Mouse (Mus musculus): ENCODE results near the gene Suclg2. TPM values are rescaled to one million over a fixed set of nuclear protein-coding genes. Genes with fewer than 3 reads are reported as not detected.

The Suclg2 gene
- polyA plus RNA-seq, 1 experiment: 85.3 TPM

GRCm38 (mm10) chr6:95669335-95669729 is 49.3 kb downstream of the Suclg2 start:
- no peak for TF ChIP-seq GATA1 (IDR thresholded peaks at IDR 0.05; ENCODE audit: low read length)

GRCm38 (mm10) chr6:95668629-95669334 is 49.8 kb downstream of the Suclg2 start:
- no peak for TF ChIP-seq GATA1 (IDR thresholded peaks at IDR 0.05; ENCODE audit: low read length)

DNA sequence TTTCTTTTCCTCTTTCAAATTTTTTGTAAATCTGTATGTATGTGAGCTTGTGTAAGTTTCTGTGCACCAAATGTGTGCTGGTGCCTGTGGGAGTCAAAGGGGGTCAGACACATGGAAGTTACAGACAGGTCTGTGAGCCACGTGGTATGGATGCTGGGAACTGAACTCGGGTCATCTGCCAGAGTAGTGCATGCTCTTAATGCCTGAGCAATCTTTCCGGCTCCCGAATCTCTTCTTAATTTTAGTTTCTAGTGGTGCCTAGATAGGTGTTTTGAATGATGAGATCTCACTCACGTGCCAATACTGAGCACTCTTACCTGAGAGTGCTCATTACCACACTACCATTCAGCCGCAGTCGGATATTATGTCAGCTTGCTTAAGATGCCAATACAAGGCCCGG is 60.9 kb downstream of the Suclg2 start:
- no peak for TF ChIP-seq GATA1 (IDR thresholded peaks at IDR 0.05; ENCODE audit: low read length)

- TF ChIP-seq GATA1 (IDR thresholded peaks at IDR 0.05; ENCODE audit: low read length): no peak
Observed at GRCm38 (mm10) chr6:95653662-95654061, 64.9 kb downstream of the Suclg2 start.

GRCm38 (mm10) chr6:95652774-95653173 is 65.8 kb downstream of the Suclg2 start:
- TF ChIP-seq GATA1 (IDR thresholded peaks at IDR 0.05; ENCODE audit: low read length): no peak

GRCm38 (mm10) chr6:95651391-95651876 is 67.2 kb downstream of the Suclg2 start:
- no peak for TF ChIP-seq GATA1 (IDR thresholded peaks at IDR 0.05; ENCODE audit: low read length)

- TF ChIP-seq GATA1 (IDR thresholded peaks at IDR 0.05; ENCODE audit: low read length): no peak
Observed at GRCm38 (mm10) chr6:95650082-95650722, 68.4 kb downstream of the Suclg2 start.

DNA sequence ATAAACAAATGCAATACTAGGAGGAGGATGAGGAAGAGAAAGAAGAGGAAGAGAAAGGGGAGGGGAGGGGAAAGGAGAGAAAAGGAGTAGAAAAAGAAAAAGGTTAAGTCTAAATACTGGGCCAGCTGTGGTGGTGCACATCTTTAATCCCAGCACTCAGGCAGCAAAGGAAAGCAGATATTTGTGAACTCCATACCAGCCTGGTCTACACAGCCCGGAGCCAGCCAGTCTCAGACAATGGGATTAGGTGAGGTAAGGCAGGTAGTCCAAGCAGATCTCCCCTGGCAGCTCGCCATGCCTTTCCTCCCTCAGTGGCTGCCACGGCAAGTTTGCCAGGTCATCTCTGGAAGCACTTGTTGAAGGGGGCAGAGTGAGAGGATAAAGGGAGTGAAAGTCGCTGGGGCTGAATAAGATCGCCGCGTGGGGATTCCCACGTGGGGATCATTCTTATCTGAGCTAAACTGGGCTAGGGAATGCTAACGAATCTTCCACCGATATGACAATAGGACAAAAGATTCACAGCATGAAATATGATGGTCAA is 69.4 kb downstream of the Suclg2 start:
- no peak for TF ChIP-seq GATA1 (IDR thresholded peaks at IDR 0.05; ENCODE audit: low read length)

GRCm38 (mm10) chr6:95637416-95637815 is 81.2 kb downstream of the Suclg2 start:
- TF ChIP-seq GATA1 (IDR thresholded peaks at IDR 0.05; ENCODE audit: low read length): no peak

DNA sequence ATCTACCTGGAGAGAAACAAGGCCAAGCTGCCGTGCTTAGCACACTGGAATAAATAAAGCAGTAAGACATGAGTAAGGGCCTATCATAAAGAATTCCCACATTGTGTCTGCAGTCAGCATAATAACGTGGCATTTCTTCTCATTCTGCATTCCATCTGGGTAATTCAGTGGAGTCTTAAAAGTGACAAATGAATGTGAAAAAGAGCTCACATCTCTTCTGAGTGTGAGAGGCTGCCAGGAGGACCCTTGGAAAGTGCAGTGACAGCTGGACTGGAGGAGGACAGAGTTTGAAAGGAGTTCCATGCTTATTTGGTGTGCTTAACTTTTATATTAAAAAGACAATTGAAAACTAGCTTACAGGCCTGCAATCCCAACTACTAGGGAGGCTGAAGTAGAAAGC is 83.2 kb downstream of the Suclg2 start:
- TF ChIP-seq GATA1 (IDR thresholded peaks at IDR 0.05; ENCODE audit: low read length): no peak

GRCm38 (mm10) chr6:95629071-95629470 is 89.5 kb downstream of the Suclg2 start:
- TF ChIP-seq GATA1 (IDR thresholded peaks at IDR 0.05; ENCODE audit: low read length): no peak

- TF ChIP-seq GATA1 (IDR thresholded peaks at IDR 0.05; ENCODE audit: low read length): no peak
Observed at GRCm38 (mm10) chr6:95621821-95622220, 96.8 kb downstream of the Suclg2 start.

DNA sequence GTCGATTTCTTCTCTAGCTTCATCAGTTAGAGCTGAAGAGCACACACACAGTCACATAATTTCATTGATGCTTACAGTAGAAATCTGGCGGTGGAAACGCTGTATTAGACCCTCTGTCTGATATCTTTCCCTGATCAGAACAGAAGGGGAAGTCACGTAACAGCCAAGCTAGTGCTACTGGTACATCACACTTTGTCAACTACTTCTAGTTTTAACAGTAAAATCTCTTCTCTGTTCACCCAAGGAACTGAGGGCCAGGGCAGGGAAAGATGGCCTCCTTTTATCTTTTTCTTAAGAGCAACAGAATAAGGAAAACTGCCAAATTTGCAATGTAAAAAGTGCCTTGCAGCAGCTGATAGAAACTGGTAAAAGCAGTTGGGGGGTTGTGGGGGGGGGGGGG is 97.8 kb downstream of the Suclg2 start:
- no peak for TF ChIP-seq GATA1 (IDR thresholded peaks at IDR 0.05; ENCODE audit: low read length)

- no peak for TF ChIP-seq GATA1 (IDR thresholded peaks at IDR 0.05; ENCODE audit: low read length)
Observed at GRCm38 (mm10) chr6:95619817-95620216, 98.8 kb downstream of the Suclg2 start.

GRCm38 (mm10) chr6:95618434-95618833 is 100.2 kb downstream of the Suclg2 start:
- TF ChIP-seq GATA1 (IDR thresholded peaks at IDR 0.05; ENCODE audit: low read length): no peak

DNA sequence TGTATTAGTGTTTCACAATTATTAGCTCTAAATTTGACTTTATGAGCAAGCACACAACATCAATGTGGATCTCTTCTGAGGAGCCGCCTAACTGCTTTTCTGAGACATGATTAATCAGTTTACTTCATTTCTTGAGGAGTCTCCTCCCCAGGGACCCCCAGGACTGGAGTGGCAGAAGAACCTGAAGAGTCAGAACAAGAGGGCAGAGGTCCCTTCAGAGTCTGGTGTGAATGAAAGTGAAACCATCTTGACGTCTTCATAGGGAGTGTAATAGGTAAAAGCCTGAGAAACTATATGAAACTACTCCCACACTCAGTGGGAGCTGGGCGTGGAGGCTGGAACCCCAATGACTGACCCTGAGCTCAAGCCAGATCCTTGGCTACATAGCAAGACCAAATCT is 105.4 kb downstream of the Suclg2 start:
- no peak for TF ChIP-seq GATA1 (IDR thresholded peaks at IDR 0.05; ENCODE audit: low read length)

All from G1E-ER4 (cell line).